Mouse (Mus musculus) urinary bladder, adult 2 months (tissue): ENCODE data around the gene Prrc2a. TPM values are rescaled to one million over a fixed set of nuclear protein-coding genes. Genes with fewer than 3 reads are reported as not detected.

Experiments used
- DNase-seq: peaks from one replicate; pipeline ENCODE4 v3.0.0; 2022; ENCODE audit warnings: low spot score
- polyA plus RNA-seq: library from polyadenylated mRNA; depleted of rRNA; stranded (reverse); fragments of >200 nt; gene quantifications from 2 replicates; pipeline ENCODE4 v1.2.3, GENCODE M21; 2012

Gene Prrc2a
- polyA plus RNA-seq, 1 experiment = 170 TPM

GRCm38 (mm10) chr17:35162730-35163129 lies 2.0 kb downstream of the Prrc2a start:
- no peak for DNase-seq

GRCm38 (mm10) chr17:35162121-35162520 lies 2.6 kb downstream of the Prrc2a start:
- no peak for DNase-seq

GRCm38 (mm10) chr17:35161421-35161820 lies 3.3 kb downstream of the Prrc2a start:
- no peak for DNase-seq

- no peak for DNase-seq
Measured at GRCm38 (mm10) chr17:35159638-35160037, 5.1 kb downstream of the Prrc2a start.

GRCm38 (mm10) chr17:35158850-35159593 lies 5.7 kb downstream of the Prrc2a start:
- no peak for DNase-seq

GRCm38 (mm10) chr17:35157661-35158175 lies 7.0 kb downstream of the Prrc2a start:
- DNase-seq = no peak

GRCm38 (mm10) chr17:35157254-35157653 lies 7.4 kb downstream of the Prrc2a start:
- DNase-seq = no peak

- DNase-seq = no peak
Measured at GRCm38 (mm10) chr17:35156461-35157200, 8.1 kb downstream of the Prrc2a start.

- DNase-seq = no peak
Measured at GRCm38 (mm10) chr17:35155451-35155850, 9.2 kb downstream of the Prrc2a start.

GRCm38 (mm10) chr17:35154616-35155015 lies 10.1 kb downstream of the Prrc2a start:
- DNase-seq = no peak

- no peak for DNase-seq
Measured at GRCm38 (mm10) chr17:35153931-35154330, 10.8 kb downstream of the Prrc2a start.

- DNase-seq = no peak
Measured at GRCm38 (mm10) chr17:35153077-35153476, 11.6 kb downstream of the Prrc2a start.

GRCm38 (mm10) chr17:35152121-35152520 lies 12.6 kb downstream of the Prrc2a start:
- no peak for DNase-seq

GRCm38 (mm10) chr17:35147922-35148639 lies 16.6 kb downstream of the Prrc2a start:
- DNase-seq = no peak

- DNase-seq = no peak
Measured at GRCm38 (mm10) chr17:35147348-35147747, 17.3 kb downstream of the Prrc2a start.

- DNase-seq = no peak
Measured at GRCm38 (mm10) chr17:35146139-35146538, 18.6 kb downstream of the Prrc2a start.

GRCm38 (mm10) chr17:35141971-35142370 lies 22.7 kb downstream of the Prrc2a start:
- DNase-seq = no peak

GRCm38 (mm10) chr17:35140490-35140996 lies 24.2 kb downstream of the Prrc2a start:
- no peak for DNase-seq

GRCm38 (mm10) chr17:35139269-35139668 lies 25.4 kb downstream of the Prrc2a start:
- DNase-seq = no peak

GRCm38 (mm10) chr17:35135591-35136320 lies 28.9 kb downstream of the Prrc2a start:
- DNase-seq = no peak
